Comparison of ENCODE assay signal across 9 mouse cellular contexts in genomic region chr11:100282549-100282948, GRCm38 (mm10). TPM values are rescaled to one million over a fixed set of nuclear protein-coding genes. Genes with fewer than 3 reads are reported as not detected.
DNase-seq lines count a peak whose midpoint lies in the region; ATAC-seq and TF ChIP-seq lines count a peak whose summit lies in the region.
"Had no signal": no experiment of that assay in that cellular context is flagged by ENCODE, and none has a peak within 500 bp of the region (broad histone marks: within the 10 kb centered on the region; RNA-seq: fewer than 3 reads in every experiment).

No protein-coding gene starts in this region.

- H3K4me3 ChIP-seq in forebrain, embryonic 16.5 days (replicated peaks; ENCODE audit: low read length) = no peak overlapping the region
- no peak overlapping the region for H3K4me3 ChIP-seq in hindbrain, embryonic 15.5 days
- no peak overlapping the region for H3K4me3 ChIP-seq in midbrain, embryonic 16.5 days (ENCODE audit: low read depth, low read length)
- H3K4me3 ChIP-seq in spleen, adult 2 months (ENCODE audit: extremely low read depth, insufficient read depth, insufficient read length) = no peak overlapping the region

- H3K27ac ChIP-seq in forebrain, embryonic 16.5 days (ENCODE audit: low read length) = no peak overlapping the region
- no peak overlapping the region for H3K27ac ChIP-seq in hindbrain, embryonic 15.5 days (replicated peaks)
- H3K27ac ChIP-seq in midbrain, embryonic 16.5 days (ENCODE audit: low read length) = no peak overlapping the region
- H3K27ac ChIP-seq in spleen, adult 2 months (ENCODE audit: insufficient read depth, low read length) = no peak overlapping the region

- H3K36me3 ChIP-seq in forebrain, embryonic 16.5 days (ENCODE audit: control insufficient read depth, insufficient read depth) = no peaks in the 10 kb centered on the region
- no peaks in the 10 kb centered on the region for H3K36me3 ChIP-seq in hindbrain, embryonic 15.5 days
- no peaks in the 10 kb centered on the region for H3K36me3 ChIP-seq in midbrain, embryonic 16.5 days (ENCODE audit: control insufficient read depth, insufficient read depth, low read length)
- H3K36me3 ChIP-seq in spleen, adult 2 months (ENCODE audit: control insufficient read depth, insufficient read depth, low read length) = no peaks in the 10 kb centered on the region

- TF ChIP-seq POLR2A in spleen, adult 2 months (IDR thresholded peaks at IDR 0.05; ENCODE audit: low read depth, low read length) = no peak

- ATAC-seq in forebrain, embryonic 16.5 days = peak; percentile 51; the same call in 1 of the 2 replicates
- ATAC-seq in hindbrain, embryonic 15.5 days (ENCODE audit: low FRiP score, low read depth) = peak; percentile 27; the same call in 1 of the 2 replicates
- peak; percentile 22; the same call in 1 of the 2 replicates for ATAC-seq in midbrain, embryonic 16.5 days

- DNase-seq in cerebellum, adult 18-20 months = peak; percentile 68 to 74
- no peak for DNase-seq in cerebellum, adult 11-12 months
- DNase-seq in c-Kit-positive CD71-positive TER-119-negative erythroid progenitor cells, embryonic 14.5 days (ENCODE audit: low read depth) = peak; percentile 60
- peak; percentile 45 to 52 for DNase-seq in left cerebral cortex, postnatal 36 days (ENCODE audit: low spot score in 2 of 2)
- peak in 1 of 2 experiments; percentile 52 for DNase-seq in spleen, adult 2 months (ENCODE audit: low read depth in 1 of 2, low spot score in 2 of 2)

- H3K9me3 ChIP-seq in forebrain, embryonic 16.5 days (ENCODE audit: control insufficient read depth, low read length) = no peaks in the 10 kb centered on the region
- no peaks in the 10 kb centered on the region for H3K9me3 ChIP-seq in hindbrain, embryonic 15.5 days
- no peaks in the 10 kb centered on the region for H3K9me3 ChIP-seq in midbrain, embryonic 16.5 days (replicated peaks; ENCODE audit: control insufficient read depth, low read length, poor library complexity, severe bottlenecking)

- peak; percentile 76 for TF ChIP-seq CTCF in spleen, adult 2 months (IDR thresholded peaks at IDR 0.05; ENCODE audit: extremely low read depth, insufficient read depth, insufficient read length, insufficient replicate concordance)

- H3K27me3 ChIP-seq in forebrain, embryonic 16.5 days (replicated peaks; ENCODE audit: control insufficient read depth, insufficient read depth, low read length) = no peaks in the 10 kb centered on the region
- H3K27me3 ChIP-seq in hindbrain, embryonic 15.5 days = no peaks in the 10 kb centered on the region
- no peaks in the 10 kb centered on the region for H3K27me3 ChIP-seq in midbrain, embryonic 16.5 days (ENCODE audit: control insufficient read depth, insufficient read depth, low read depth, low read length)
- H3K27me3 ChIP-seq in spleen, adult 2 months (ENCODE audit: control insufficient read depth, insufficient read depth, low read length) = no peaks in the 10 kb centered on the region

- WGBS in forebrain, embryonic 16.5 days = 25% methylated on average over 10 of the region's 10 CpGs
- 26% methylated on average over 10 of the region's 10 CpGs for WGBS in hindbrain, embryonic 15.5 days
- WGBS in midbrain, embryonic 16.5 days = 21% methylated on average over 10 of the region's 10 CpGs
- 21% methylated on average over 10 of the region's 10 CpGs for WGBS in spleen, adult 2 months

- H3K9ac ChIP-seq in forebrain, embryonic 16.5 days (replicated peaks; ENCODE audit: low read depth, low read length) = no peak overlapping the region
- H3K9ac ChIP-seq in hindbrain, embryonic 15.5 days = no peak overlapping the region
- no peak overlapping the region for H3K9ac ChIP-seq in midbrain, embryonic 16.5 days (ENCODE audit: low read depth, low read length)

- intact Hi-C loops in left cerebral cortex, postnatal 36 days (cut with DNase I) = loop anchor here (1.0 to 10.0 kb wide), 4 partner anchors 82 to 818 kb away; no protein-coding TSS in a partner anchor

- no peak overlapping the region for H3K4me2 ChIP-seq in forebrain, embryonic 16.5 days (ENCODE audit: low read length)
- H3K4me2 ChIP-seq in hindbrain, embryonic 15.5 days = no peak overlapping the region
- H3K4me2 ChIP-seq in midbrain, embryonic 16.5 days (ENCODE audit: low read length) = no peak overlapping the region

- no peaks in the 10 kb centered on the region for H3K4me1 ChIP-seq in forebrain, embryonic 16.5 days (replicated peaks; ENCODE audit: control insufficient read depth, insufficient read depth, low read length)
- H3K4me1 ChIP-seq in hindbrain, embryonic 15.5 days (replicated peaks) = no peaks in the 10 kb centered on the region
- H3K4me1 ChIP-seq in midbrain, embryonic 16.5 days (ENCODE audit: control insufficient read depth, insufficient read depth, low read length) = no peaks in the 10 kb centered on the region
- no peaks in the 10 kb centered on the region for H3K4me1 ChIP-seq in spleen, adult 2 months (ENCODE audit: control insufficient read depth, insufficient read depth, insufficient read length)

RNA-seq across cellular contexts. Expression of gene Krt42, which starts 12.9 kb away (rescaled TPM):
- polyA plus RNA-seq in forebrain, embryonic 16.5 days (2015; fragmentation: Nextera tagmentation; extraction: Ambion mirVana) = not detected in 2 replicates
- not detected in 2 replicates for polyA plus RNA-seq in hindbrain, embryonic 15.5 days (2015; fragmentation: Nextera tagmentation; extraction: Ambion mirVana)
- total RNA-seq in left cerebral cortex, postnatal 36 days (2021) = not detected
- 0.20 TPM in 1 of 2 replicates, not detected in the other for polyA plus RNA-seq in midbrain, embryonic 16.5 days (2015; fragmentation: Nextera tagmentation; extraction: Ambion mirVana)
- polyA plus RNA-seq in spleen, adult 2 months (2012; rRNA removed) = not detected in 2 replicates
- polyA plus RNA-seq: lung, embryonic 16.5 days had no signal

RNA-seq across cellular contexts. Expression of gene Krt17, which starts 21.7 kb away (rescaled TPM):
- 0.27 and 0.62 TPM in 2 replicates for polyA plus RNA-seq in forebrain, embryonic 16.5 days (2015; fragmentation: Nextera tagmentation; extraction: Ambion mirVana)
- 0.18 and 0.39 TPM in 2 replicates for polyA plus RNA-seq in hindbrain, embryonic 15.5 days (2015; fragmentation: Nextera tagmentation; extraction: Ambion mirVana)
- not detected for total RNA-seq in left cerebral cortex, postnatal 36 days (2021)
- polyA plus RNA-seq in midbrain, embryonic 16.5 days (2015; fragmentation: Nextera tagmentation; extraction: Ambion mirVana) = 0.50 TPM in 1 of 2 replicates, not detected in the other
- polyA plus RNA-seq in spleen, adult 2 months (2012; rRNA removed) = not detected in 2 replicates

RNA-seq across cellular contexts. Expression of gene Krt16, which starts 33.8 kb away (rescaled TPM):
- polyA plus RNA-seq in forebrain, embryonic 16.5 days (2015; fragmentation: Nextera tagmentation; extraction: Ambion mirVana) = not detected in 2 replicates
- not detected in 2 replicates for polyA plus RNA-seq in hindbrain, embryonic 15.5 days (2015; fragmentation: Nextera tagmentation; extraction: Ambion mirVana)
- total RNA-seq in left cerebral cortex, postnatal 36 days (2021) = not detected
- polyA plus RNA-seq in midbrain, embryonic 16.5 days (2015; fragmentation: Nextera tagmentation; extraction: Ambion mirVana) = not detected in 2 replicates
- not detected in 2 replicates for polyA plus RNA-seq in spleen, adult 2 months (2012; rRNA removed)
- polyA plus RNA-seq: lung, embryonic 16.5 days had no signal

RNA-seq across cellular contexts. Expression of gene Eif1, which starts 37.1 kb away (rescaled TPM):
- 1,243 and 1,295 TPM in 2 replicates for polyA plus RNA-seq in forebrain, embryonic 16.5 days (2015; fragmentation: Nextera tagmentation; extraction: Ambion mirVana)
- 1,215 and 1,231 TPM in 2 replicates for polyA plus RNA-seq in hindbrain, embryonic 15.5 days (2015; fragmentation: Nextera tagmentation; extraction: Ambion mirVana)
- total RNA-seq in left cerebral cortex, postnatal 36 days (2021) = 100 to 1,000 TPM; 712 to 762 TPM
- polyA plus RNA-seq in midbrain, embryonic 16.5 days (2015; fragmentation: Nextera tagmentation; extraction: Ambion mirVana) = 1,185 and 1,247 TPM in 2 replicates
- polyA plus RNA-seq in spleen, adult 2 months (2012; rRNA removed) = 74.0 and 83.2 TPM in 2 replicates

RNA-seq across cellular contexts. Expression of gene Gast, which starts 51.7 kb away (rescaled TPM):
- not detected in 2 replicates for polyA plus RNA-seq in forebrain, embryonic 16.5 days (2015; fragmentation: Nextera tagmentation; extraction: Ambion mirVana)
- polyA plus RNA-seq in hindbrain, embryonic 15.5 days (2015; fragmentation: Nextera tagmentation; extraction: Ambion mirVana) = 0.38 TPM in 1 of 2 replicates, not detected in the other
- total RNA-seq in left cerebral cortex, postnatal 36 days (2021) = not detected
- polyA plus RNA-seq in midbrain, embryonic 16.5 days (2015; fragmentation: Nextera tagmentation; extraction: Ambion mirVana) = 0.46 and 1.6 TPM in 2 replicates
- not detected in 2 replicates for polyA plus RNA-seq in spleen, adult 2 months (2012; rRNA removed)
- polyA plus RNA-seq: lung, embryonic 16.5 days had no signal
